ENCODE assay signal across 8 mouse cellular contexts in the genomic region with DNA sequence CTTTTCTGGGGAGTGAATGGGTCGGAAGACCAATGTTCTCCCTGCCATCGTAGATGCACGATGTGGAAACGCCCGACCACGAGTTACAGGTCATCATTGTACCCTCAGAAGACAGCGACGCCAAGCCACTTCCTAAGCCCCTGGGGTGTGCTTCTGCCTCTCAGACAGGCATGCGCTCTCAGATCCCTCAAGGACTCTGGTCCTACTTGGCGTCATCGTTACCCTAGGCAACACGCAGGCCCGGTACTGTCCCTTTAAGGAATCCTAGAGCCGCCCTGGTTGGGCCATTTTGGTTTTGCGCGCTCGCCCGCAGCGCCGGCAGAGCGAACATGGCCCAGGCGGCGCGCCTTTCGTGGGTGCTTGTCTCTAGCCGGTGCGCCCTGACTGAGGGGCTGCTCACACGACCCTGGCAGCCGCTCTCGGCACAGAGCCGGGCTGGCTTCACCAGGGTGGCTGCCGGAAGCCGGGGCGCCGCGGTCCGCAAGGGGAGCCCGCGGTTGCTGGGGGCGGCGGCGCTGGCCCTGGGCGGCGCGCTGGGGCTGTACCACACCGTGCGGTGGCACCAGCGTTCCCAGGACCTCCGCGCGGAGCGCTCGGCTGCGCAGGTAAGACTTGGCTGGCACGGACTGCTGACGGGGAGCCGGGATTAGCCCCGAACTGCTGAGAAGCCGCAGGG. TPM values are rescaled to one million over a fixed set of nuclear protein-coding genes. Genes with fewer than 3 reads are reported as not detected.
DNase-seq lines count a peak whose midpoint lies in the region; ATAC-seq and TF ChIP-seq lines count a peak whose summit lies in the region.

No protein-coding gene starts in this region.

- TF ChIP-seq CTCF in kidney, postnatal 0 days (IDR thresholded peaks at IDR 0.05; ENCODE audit: low read depth), result no peak; the same call in 1 of the 2 replicates
- no peak for TF ChIP-seq CTCF in liver, adult 2 months (IDR thresholded peaks at IDR 0.05; ENCODE audit: low read depth, low read length)

- no peaks in the 10 kb centered on the region; the same call in 1 of the 2 replicates for H3K9me3 ChIP-seq in erythroblast, embryonic 14.5 days (ENCODE audit: control insufficient read depth, low read length)
- no peaks in the 10 kb centered on the region for H3K9me3 ChIP-seq in heart, embryonic 13.5 days
- no peaks in the 10 kb centered on the region for H3K9me3 ChIP-seq in kidney, postnatal 0 days (replicated peaks; ENCODE audit: low read length)

- peaks cover 8% of the 10 kb centered on the region; the same call in 1 of the 2 replicates for H3K79me2 ChIP-seq in liver, adult 2 months (ENCODE audit: control insufficient read depth, insufficient read depth, low read length)

- peak; percentile 92 for DNase-seq in CD4-positive, CD25-positive, alpha-beta regulatory T cell, adult 2 months (ENCODE audit: low read depth, low spot score)
- peak; percentile 94 for DNase-seq in brain, embryonic 18.5 days (ENCODE audit: low read depth, low spot score)
- peak; percentile 98 for DNase-seq in kidney, postnatal 0 days (ENCODE audit: low spot score)
- peak; percentile 88 for DNase-seq in liver, adult 2 months (ENCODE audit: extremely low read depth, low read depth, low spot score)
- peak; percentile 88 to 89 for DNase-seq in spleen, postnatal 36 days (ENCODE audit: low spot score in 2 of 2)

- peak; percentile 49; the same call in 1 of the 2 replicates for TF ChIP-seq POLR2A in liver, adult 2 months (IDR thresholded peaks at IDR 0.05; ENCODE audit: extremely low read depth, insufficient read depth, low read length)

- H3K27ac ChIP-seq in heart, embryonic 13.5 days (replicated peaks), result peak overlapping the region; percentile 93
- H3K27ac ChIP-seq in kidney, postnatal 0 days, result peak overlapping the region; percentile 95
- peak overlapping the region; percentile 82 for H3K27ac ChIP-seq in liver, adult 2 months (replicated peaks; ENCODE audit: insufficient read depth, low read depth, low read length)

- peaks cover 51% of the 10 kb centered on the region for H3K4me1 ChIP-seq in erythroblast, embryonic 14.5 days (ENCODE audit: control insufficient read depth)
- peaks cover 25% of the 10 kb centered on the region for H3K4me1 ChIP-seq in heart, embryonic 13.5 days
- H3K4me1 ChIP-seq in kidney, postnatal 0 days (replicated peaks; ENCODE audit: insufficient read depth, low read length), result peaks cover 12% of the 10 kb centered on the region; the same call in 1 of the 2 replicates
- peaks cover 8% of the 10 kb centered on the region for H3K4me1 ChIP-seq in liver, adult 2 months (ENCODE audit: control insufficient read depth, insufficient read depth, low read length)

- H3K9ac ChIP-seq in heart, embryonic 13.5 days, result peak overlapping the region; percentile 94
- peak overlapping the region; percentile 87 for H3K9ac ChIP-seq in kidney, postnatal 0 days (ENCODE audit: low read depth, low read length)
- peak overlapping the region; percentile 86 for H3K9ac ChIP-seq in liver, adult 2 months (ENCODE audit: low read depth, low read length)

- H3K4me2 ChIP-seq in heart, embryonic 13.5 days, result peak overlapping the region; percentile 96
- peak overlapping the region; percentile 74 for H3K4me2 ChIP-seq in kidney, postnatal 0 days (ENCODE audit: low read length)

- WGBS in heart, embryonic 13.5 days, result under 1% methylated on average over 59 of the region's 59 CpGs
- under 1% methylated on average over 56 of the region's 59 CpGs for WGBS in kidney, postnatal 0 days
- under 1% methylated on average over 59 of the region's 59 CpGs for WGBS in liver, adult 2 months

- ATAC-seq in heart, embryonic 13.5 days (ENCODE audit: extremely low read depth, insufficient number of reproducible peaks, low FRiP score, low TSS enrichment), result peak; percentile 84
- ATAC-seq in kidney, postnatal 0 days (replicated peaks; ENCODE audit: low FRiP score, low read depth), result peak; percentile 92
- peak; percentile 87 for ATAC-seq in monocyte, adult 5-6 weeks (replicated peaks; ENCODE audit: insufficient number of reproducible peaks, low FRiP score, low TSS enrichment, poor library complexity, severe bottlenecking)

- no peaks in the 10 kb centered on the region for H3K27me3 ChIP-seq in erythroblast, embryonic 14.5 days (ENCODE audit: control insufficient read depth)
- no peaks in the 10 kb centered on the region for H3K27me3 ChIP-seq in heart, embryonic 13.5 days (replicated peaks)
- no peaks in the 10 kb centered on the region for H3K27me3 ChIP-seq in kidney, postnatal 0 days (ENCODE audit: insufficient read depth, low read length)
- H3K27me3 ChIP-seq in liver, adult 2 months (ENCODE audit: control insufficient read depth, insufficient read depth, low read length), result no peaks in the 10 kb centered on the region

- peak overlapping the region; percentile 87 for H3K4me3 ChIP-seq in erythroblast, embryonic 14.5 days (replicated peaks)
- peak overlapping the region; percentile 96 for H3K4me3 ChIP-seq in heart, embryonic 13.5 days
- H3K4me3 ChIP-seq in kidney, postnatal 0 days (replicated peaks; ENCODE audit: low read depth, low read length), result peak overlapping the region; percentile 87
- peak overlapping the region; percentile 75 for H3K4me3 ChIP-seq in liver, adult 2 months (ENCODE audit: insufficient read depth, low read depth, low read length)

- peaks cover 19% of the 10 kb centered on the region for H3K36me3 ChIP-seq in erythroblast, embryonic 14.5 days (ENCODE audit: control insufficient read depth)
- peaks cover 32% of the 10 kb centered on the region for H3K36me3 ChIP-seq in heart, embryonic 13.5 days
- H3K36me3 ChIP-seq in kidney, postnatal 0 days (ENCODE audit: insufficient read depth, low read length), result peaks cover 9% of the 10 kb centered on the region
- no peaks in the 10 kb centered on the region for H3K36me3 ChIP-seq in liver, adult 2 months (ENCODE audit: control insufficient read depth, insufficient read depth, low read length)

RNA-seq across cellular contexts. Expression of gene Ptges2, which starts 0.4 kb away (rescaled TPM):
- 0.21 and 0.44 TPM in 2 replicates for polyA plus RNA-seq in erythroblast, embryonic 14.5 days (2012)
- 35.3 and 36.1 TPM in 2 replicates for polyA plus RNA-seq in heart, embryonic 13.5 days (2015; fragmentation: Nextera tagmentation; extraction: Ambion mirVana)
- polyA plus RNA-seq in kidney, postnatal 0 days (2015; fragmentation: Nextera tagmentation; extraction: Ambion mirVana), result 44.1 and 44.8 TPM in 2 replicates
- 22.6 and 30.7 TPM in 2 replicates for total RNA-seq in liver, adult 2 months (2014; rRNA removed)
- polyA plus RNA-seq in liver, adult 2 months (2012; rRNA removed), result 24.4 and 25.5 TPM in 2 replicates
- 2.2 to 7.0 TPM (median 3.6 TPM) in 3 replicates for total RNA-seq in monocyte, adult 5-6 weeks (2017)

RNA-seq across cellular contexts. Expression of gene Lcn2, which starts 8.0 kb away (rescaled TPM):
- 0.19 and 0.32 TPM in 2 replicates for polyA plus RNA-seq in erythroblast, embryonic 14.5 days (2012)
- 0.91 and 0.98 TPM in 2 replicates for polyA plus RNA-seq in heart, embryonic 13.5 days (2015; fragmentation: Nextera tagmentation; extraction: Ambion mirVana)
- polyA plus RNA-seq in kidney, postnatal 0 days (2015; fragmentation: Nextera tagmentation; extraction: Ambion mirVana), result 43.5 and 50.3 TPM in 2 replicates
- 2.1 and 10.0 TPM in 2 replicates for total RNA-seq in liver, adult 2 months (2014; rRNA removed)
- 29.3 and 45.5 TPM in 2 replicates for polyA plus RNA-seq in liver, adult 2 months (2012; rRNA removed)
- total RNA-seq in monocyte, adult 5-6 weeks (2017), result 1.6 TPM in 1 of 3 replicates, not detected in the others

RNA-seq across cellular contexts. Expression of gene 1110008P14Rik, which starts 14.3 kb away (rescaled TPM):
- 29.8 and 38.6 TPM in 2 replicates for polyA plus RNA-seq in erythroblast, embryonic 14.5 days (2012)
- 47.5 and 49.0 TPM in 2 replicates for polyA plus RNA-seq in heart, embryonic 13.5 days (2015; fragmentation: Nextera tagmentation; extraction: Ambion mirVana)
- 87.0 and 96.8 TPM in 2 replicates for polyA plus RNA-seq in kidney, postnatal 0 days (2015; fragmentation: Nextera tagmentation; extraction: Ambion mirVana)
- 25.8 and 32.5 TPM in 2 replicates for total RNA-seq in liver, adult 2 months (2014; rRNA removed)
- 103 and 144 TPM in 2 replicates for polyA plus RNA-seq in liver, adult 2 months (2012; rRNA removed)
- total RNA-seq in monocyte, adult 5-6 weeks (2017), result 9.7 to 24.0 TPM (median 21.3 TPM) in 3 replicates

RNA-seq across cellular contexts. Expression of gene Dnm1, which starts 42.9 kb away (rescaled TPM):
- 0.03 TPM in 1 of 2 replicates, not detected in the other for polyA plus RNA-seq in erythroblast, embryonic 14.5 days (2012)
- polyA plus RNA-seq in heart, embryonic 13.5 days (2015; fragmentation: Nextera tagmentation; extraction: Ambion mirVana), result 3.4 and 4.5 TPM in 2 replicates
- 5.3 and 5.6 TPM in 2 replicates for polyA plus RNA-seq in kidney, postnatal 0 days (2015; fragmentation: Nextera tagmentation; extraction: Ambion mirVana)
- total RNA-seq in liver, adult 2 months (2014; rRNA removed), result 0.09 and 0.40 TPM in 2 replicates
- 0.60 and 0.90 TPM in 2 replicates for polyA plus RNA-seq in liver, adult 2 months (2012; rRNA removed)
- total RNA-seq in monocyte, adult 5-6 weeks (2017), result not detected in 3 replicates

RNA-seq across cellular contexts. Expression of gene Ciz1, which starts 44.0 kb away (rescaled TPM):
- 19.4 and 20.0 TPM in 2 replicates for polyA plus RNA-seq in erythroblast, embryonic 14.5 days (2012)
- 32.9 and 35.2 TPM in 2 replicates for polyA plus RNA-seq in heart, embryonic 13.5 days (2015; fragmentation: Nextera tagmentation; extraction: Ambion mirVana)
- 33.7 and 33.8 TPM in 2 replicates for polyA plus RNA-seq in kidney, postnatal 0 days (2015; fragmentation: Nextera tagmentation; extraction: Ambion mirVana)
- 9.5 and 10.0 TPM in 2 replicates for total RNA-seq in liver, adult 2 months (2014; rRNA removed)
- 47.1 and 71.7 TPM in 2 replicates for polyA plus RNA-seq in liver, adult 2 months (2012; rRNA removed)
- 47.7 to 111 TPM (median 96.8 TPM) in 3 replicates for total RNA-seq in monocyte, adult 5-6 weeks (2017)

Comparison
In these comparisons a context has a peak if more than half of its experiments do, and no peak if none do; other contexts are left out.
1. Peak in every context shown above with its lines: DNase-seq, ATAC-seq, H3K4me3 ChIP-seq and H3K27ac ChIP-seq.
2. RNA of gene Ptges2, which starts 0.4 kb away (polyA plus RNA-seq): 44.1 to 44.8 TPM in kidney, postnatal 0 days, 35.3 to 36.1 TPM in heart, embryonic 13.5 days and 24.4 to 25.5 TPM in liver, adult 2 months; 0.21 to 0.44 TPM in erythroblast, embryonic 14.5 days; every median in the first group is over 10 times any median in the second.
3. RNA of gene Lcn2, which starts 8.0 kb away (polyA plus RNA-seq): 43.5 to 50.3 TPM in kidney, postnatal 0 days and 29.3 to 45.5 TPM in liver, adult 2 months; 0.91 to 0.98 TPM in heart, embryonic 13.5 days and 0.19 to 0.32 TPM in erythroblast, embryonic 14.5 days; every median in the first group is over 10 times any median in the second.